Mouse (Mus musculus) heart, adult 2 months (tissue): Measurements from ENCODE around the gene Ankrd33.

ENCODE experiments used
- CTCF ChIP-seq: fragments of 200-600 bp; IDR thresholded peaks from 2 replicates; pipeline ENCODE4 v1.8.1; 2022; ENCODE audit warnings: antibody characterized with exemption, mild to moderate bottlenecking, moderate library complexity
- POLR2A ChIP-seq: fragments of 200-500 bp; IDR thresholded peaks from 2 replicates; pipeline ENCODE4 v1.6.1; 2011; ENCODE audit warnings: mild to moderate bottlenecking, low read depth, low read length, control low read depth; ENCODE audit not compliant: insufficient read depth

- TF ChIP-seq POLR2A (no peak), CTCF (no peak)
Observed at GRCm38 (mm10) chr15:101072736-101073135, 42.8 kb upstream of the Ankrd33 start.
